Comparison of ENCODE assay signal across 20 mouse cellular contexts in genomic region chr7:133679439-133679838, GRCm38 (mm10). TPM values are rescaled to one million over a fixed set of nuclear protein-coding genes. Genes with fewer than 3 reads are reported as not detected.
DNase-seq lines count a peak whose midpoint lies in the region; ATAC-seq and TF ChIP-seq lines count a peak whose summit lies in the region.
"Had no signal": no experiment of that assay in that cellular context is flagged by ENCODE, and none has a peak within 500 bp of the region (broad histone marks: within the 10 kb centered on the region; RNA-seq: fewer than 3 reads in every experiment).

No protein-coding gene starts in this region.

- peak; percentile 41 for DNase-seq in adrenal gland, postnatal 10 days
- DNase-seq in adrenal gland, adult 8-10 months, result no peak
- DNase-seq in hindbrain, postnatal 0 days (ENCODE audit: low spot score), result peak; percentile 50
- no peak for DNase-seq in hindbrain, embryonic 11.5 days (ENCODE audit: low spot score)
- DNase-seq in Muller cell, postnatal 12 days (ENCODE audit: inconsistent ontology term), result peak; percentile 27
- DNase-seq in cerebellum, adult 8-10 months, result peak; percentile 27
- DNase-seq in spleen, postnatal 14 days (ENCODE audit: low spot score in 2 of 2), result no peak
- no peak for DNase-seq in thymus, postnatal 10 days (ENCODE audit: low spot score in 2 of 2)
- DNase-seq: forebrain, postnatal 0 days; gastrocnemius, postnatal 14 days had no signal

- TF ChIP-seq CTCF in hindbrain, postnatal 0 days (IDR thresholded peaks at IDR 0.05; ENCODE audit: low read depth), result no peak

- 45% methylated on average over 4 of the region's 4 CpGs for WGBS in hindbrain, postnatal 0 days
- 78% methylated on average over 4 of the region's 4 CpGs for WGBS in hindbrain, embryonic 11.5 days

- no peaks in the 10 kb centered on the region for H3K36me3 ChIP-seq in hindbrain, postnatal 0 days (ENCODE audit: insufficient read depth, low read length)
- H3K36me3 ChIP-seq in hindbrain, embryonic 11.5 days (ENCODE audit: control insufficient read depth, insufficient read depth, low read length), result no peaks in the 10 kb centered on the region
- H3K36me3 ChIP-seq: neural tube, embryonic 12.5 days had no signal

- no peaks in the 10 kb centered on the region; the same call in 1 of the 2 replicates for H3K4me1 ChIP-seq in hindbrain, postnatal 0 days (ENCODE audit: insufficient read depth, low read length)
- no peaks in the 10 kb centered on the region for H3K4me1 ChIP-seq in hindbrain, embryonic 11.5 days (replicated peaks; ENCODE audit: control insufficient read depth, insufficient read depth, low read length)
- H3K4me1 ChIP-seq: liver, embryonic 15.5 days; midbrain, embryonic 13.5 days; neural tube, embryonic 12.5 days had no signal

- no peak overlapping the region for H3K27ac ChIP-seq in hindbrain, postnatal 0 days
- H3K27ac ChIP-seq in hindbrain, embryonic 11.5 days (ENCODE audit: low read depth, low read length), result no peak overlapping the region
- H3K27ac ChIP-seq: heart, embryonic 15.5 days; liver, embryonic 15.5 days; macrophage; midbrain, embryonic 13.5 days; neural tube, embryonic 12.5 days had no signal

- ATAC-seq in hindbrain, postnatal 0 days, result no peak
- ATAC-seq in hindbrain, embryonic 11.5 days (ENCODE audit: low FRiP score), result no peak
- ATAC-seq: forebrain, postnatal 0 days; midbrain, embryonic 13.5 days had no signal

- no peak overlapping the region for H3K4me3 ChIP-seq in hindbrain, postnatal 0 days (ENCODE audit: low read length)
- no peak overlapping the region for H3K4me3 ChIP-seq in hindbrain, embryonic 11.5 days (ENCODE audit: low read depth, low read length)
- H3K4me3 ChIP-seq: heart, embryonic 15.5 days; liver, embryonic 15.5 days; midbrain, embryonic 13.5 days; neural tube, embryonic 12.5 days had no signal

- peak overlapping the region; percentile 21; the same call in 1 of the 2 replicates for H3K9ac ChIP-seq in hindbrain, postnatal 0 days (replicated peaks; ENCODE audit: low read length)
- no peak overlapping the region for H3K9ac ChIP-seq in hindbrain, embryonic 11.5 days (ENCODE audit: low read depth, low read length)
- H3K9ac ChIP-seq: forebrain, postnatal 0 days; heart, embryonic 15.5 days; liver, embryonic 15.5 days; midbrain, embryonic 13.5 days; neural tube, embryonic 12.5 days had no signal

- no peaks in the 10 kb centered on the region for H3K9me3 ChIP-seq in hindbrain, postnatal 0 days (ENCODE audit: low read length)
- no peaks in the 10 kb centered on the region for H3K9me3 ChIP-seq in hindbrain, embryonic 11.5 days (ENCODE audit: control insufficient read depth, low read length)
- H3K9me3 ChIP-seq: heart, embryonic 15.5 days; liver, embryonic 15.5 days; midbrain, embryonic 13.5 days had no signal

- H3K4me2 ChIP-seq in hindbrain, postnatal 0 days (ENCODE audit: low read depth, low read length), result no peak overlapping the region
- no peak overlapping the region for H3K4me2 ChIP-seq in hindbrain, embryonic 11.5 days (replicated peaks; ENCODE audit: low read depth, low read length)
- H3K4me2 ChIP-seq: heart, embryonic 15.5 days; liver, embryonic 15.5 days; midbrain, embryonic 13.5 days; neural tube, embryonic 12.5 days had no signal

- H3K27me3 ChIP-seq in hindbrain, postnatal 0 days (ENCODE audit: insufficient read depth, low read length), result no peaks in the 10 kb centered on the region
- no peaks in the 10 kb centered on the region for H3K27me3 ChIP-seq in hindbrain, embryonic 11.5 days (ENCODE audit: control insufficient read depth, insufficient read depth, low read length)
- H3K27me3 ChIP-seq: heart, embryonic 15.5 days; liver, embryonic 15.5 days; midbrain, embryonic 13.5 days; neural tube, embryonic 12.5 days had no signal

RNA-seq across cellular contexts. Expression of gene Mmp21, which starts 0.4 kb away (rescaled TPM):
- total RNA-seq in adrenal gland, postnatal 10 days (2021), result not detected
- total RNA-seq in adrenal gland, adult 8-10 months (2022), result not detected
- 0.11 TPM in 1 of 2 replicates, not detected in the other for total RNA-seq in hindbrain, postnatal 0 days (2014; rRNA removed)
- polyA plus RNA-seq in hindbrain, postnatal 0 days (2015; fragmentation: Nextera tagmentation; extraction: Ambion mirVana), result 0.10 TPM in 1 of 2 replicates, not detected in the other
- polyA plus RNA-seq in hindbrain, embryonic 11.5 days (2014; fragmentation: Nextera tagmentation; extraction: Ambion mirVana), result not detected in 2 replicates
- total RNA-seq: forebrain, postnatal 0 days; gastrocnemius, postnatal 14 days; layer of hippocampus, postnatal 14 days had no signal
- polyA plus RNA-seq: forebrain, postnatal 0 days; heart, embryonic 15.5 days; intestine, embryonic 14.5 days; kidney, embryonic 16.5 days; liver, embryonic 15.5 days; macrophage; neural tube, embryonic 12.5 days; testis, adult 2 months; urinary bladder, adult 2 months had no signal

RNA-seq across cellular contexts. Expression of gene Bccip, which starts 29.7 kb away (rescaled TPM):
- total RNA-seq in adrenal gland, postnatal 10 days (2021), result 10 to 100 TPM; 62.3 to 66.8 TPM
- total RNA-seq in adrenal gland, adult 8-10 months (2022), result 10 to 100 TPM; 52.5 to 78.0 (median 65.2) TPM
- 38.1 and 40.6 TPM in 2 replicates for total RNA-seq in hindbrain, postnatal 0 days (2014; rRNA removed)
- polyA plus RNA-seq in hindbrain, postnatal 0 days (2015; fragmentation: Nextera tagmentation; extraction: Ambion mirVana), result 105 and 109 TPM in 2 replicates
- polyA plus RNA-seq in hindbrain, embryonic 11.5 days (2014; fragmentation: Nextera tagmentation; extraction: Ambion mirVana), result 160 TPM in 2 replicates

RNA-seq across cellular contexts. Expression of gene Uros, which starts 30.4 kb away (rescaled TPM):
- total RNA-seq in adrenal gland, postnatal 10 days (2021), result 10 to 100 TPM; 10.2 to 16.3 TPM
- total RNA-seq in adrenal gland, adult 8-10 months (2022), result 10 to 100 TPM; 14.2 to 21.1 (median 16.7) TPM
- total RNA-seq in hindbrain, postnatal 0 days (2014; rRNA removed), result 23.1 and 23.8 TPM in 2 replicates
- 35.4 and 38.2 TPM in 2 replicates for polyA plus RNA-seq in hindbrain, postnatal 0 days (2015; fragmentation: Nextera tagmentation; extraction: Ambion mirVana)
- 39.5 and 42.8 TPM in 2 replicates for polyA plus RNA-seq in hindbrain, embryonic 11.5 days (2014; fragmentation: Nextera tagmentation; extraction: Ambion mirVana)

RNA-seq across cellular contexts. Expression of gene Edrf1, which starts 42.1 kb away (rescaled TPM):
- total RNA-seq in adrenal gland, postnatal 10 days (2021), result 10 to 100 TPM; 15.7 to 18.9 TPM
- total RNA-seq in adrenal gland, adult 8-10 months (2022), result 10 to 100 TPM; 17.2 to 27.1 (median 19.8) TPM
- total RNA-seq in hindbrain, postnatal 0 days (2014; rRNA removed), result 13.5 and 20.5 TPM in 2 replicates
- polyA plus RNA-seq in hindbrain, postnatal 0 days (2015; fragmentation: Nextera tagmentation; extraction: Ambion mirVana), result 8.6 and 8.7 TPM in 2 replicates
- polyA plus RNA-seq in hindbrain, embryonic 11.5 days (2014; fragmentation: Nextera tagmentation; extraction: Ambion mirVana), result 29.0 and 34.0 TPM in 2 replicates

Comparison
In these comparisons a context has a peak if more than half of its experiments do, and no peak if none do; other contexts are left out.
1. DNase-seq: peak in adrenal gland, postnatal 10 days (single experiment), hindbrain, postnatal 0 days (single experiment), Muller cell, postnatal 12 days (single experiment) and cerebellum, adult 8-10 months (single experiment); none in adrenal gland, adult 8-10 months (single experiment), hindbrain, embryonic 11.5 days (single experiment), spleen, postnatal 14 days (0 of 2) and thymus, postnatal 10 days (0 of 2).